Mouse (Mus musculus) heart, postnatal 4 days (tissue): ENCODE measurements around the gene Slc25a25. TPM values are rescaled to one million over a fixed set of nuclear protein-coding genes. Genes with fewer than 3 reads are reported as not detected.
A peak's percentile ranks its signal among the peaks of the same experiment; 100 is the strongest.

Experiments
- DNase-seq: peaks from one replicate; pipeline ENCODE4 v3.0.0; 2021
- total RNA-seq, 2 experiments: library from RNA; stranded (reverse); gene quantifications; 2 replicates each; pipeline ENCODE4 v1.2.3; 2021

The Slc25a25 gene
- total RNA-seq, 2 experiments from 2014 or later, result 16.4 to 22.2 TPM

GRCm38 (mm10) chr2:32458300-32458699, 7.1 kb upstream of the Slc25a25 start:
- DNase-seq, result no peak

GRCm38 (mm10) chr2:32455101-32455500, 3.9 kb upstream of the Slc25a25 start:
- DNase-seq, result no peak

- no peak for DNase-seq
Measured at GRCm38 (mm10) chr2:32454633-32455032, 3.4 kb upstream of the Slc25a25 start.

- no peak for DNase-seq
Measured at GRCm38 (mm10) chr2:32453641-32454303, 2.5 kb upstream of the Slc25a25 start.

GRCm38 (mm10) chr2:32452441-32452971, 1.3 kb upstream of the Slc25a25 start:
- DNase-seq, result peak; percentile 31

GRCm38 (mm10) chr2:32451870-32452372, 676 bp upstream of the Slc25a25 start:
- DNase-seq, result peak; percentile 99

GRCm38 (mm10) chr2:32449761-32450754, 1.2 kb downstream of the Slc25a25 start, which contains the start of gene Naif1:
Naif1 (plus strand) TSS chr2:32450457.
- no peak for DNase-seq

- DNase-seq, result no peak
Measured at GRCm38 (mm10) chr2:32448480-32448879, 2.8 kb downstream of the Slc25a25 start.

- peak; percentile 49 for DNase-seq
Measured at GRCm38 (mm10) chr2:32447264-32447936, 3.8 kb downstream of the Slc25a25 start.

- DNase-seq, result no peak
Measured at GRCm38 (mm10) chr2:32445535-32445934, 5.7 kb downstream of the Slc25a25 start.

GRCm38 (mm10) chr2:32441550-32441949, 9.7 kb downstream of the Slc25a25 start:
- DNase-seq, result no peak

GRCm38 (mm10) chr2:32440632-32441031, 10.6 kb downstream of the Slc25a25 start:
- no peak for DNase-seq

- DNase-seq, result no peak
Measured at GRCm38 (mm10) chr2:32440164-32440563, 11.1 kb downstream of the Slc25a25 start.

- DNase-seq, result no peak
Measured at GRCm38 (mm10) chr2:32439177-32439576, 12.1 kb downstream of the Slc25a25 start.

- DNase-seq, result no peak
Measured at GRCm38 (mm10) chr2:32438733-32439132, 12.5 kb downstream of the Slc25a25 start.

GRCm38 (mm10) chr2:32437612-32438166, 13.6 kb downstream of the Slc25a25 start:
- DNase-seq, result no peak

- peak; percentile 33 for DNase-seq
Measured at GRCm38 (mm10) chr2:32436686-32437372, 14.4 kb downstream of the Slc25a25 start.

GRCm38 (mm10) chr2:32430701-32431676, 20.3 kb downstream of the Slc25a25 start:
- DNase-seq, result peak; percentile 80

GRCm38 (mm10) chr2:32429215-32429891, 21.9 kb downstream of the Slc25a25 start:
- no peak for DNase-seq
